Mouse (Mus musculus) hindbrain, embryonic 16.5 days (tissue): ENCODE results near the gene Ets1. TPM values are rescaled to one million over a fixed set of nuclear protein-coding genes. Genes with fewer than 3 reads are reported as not detected.

Experiments used
- ATAC-seq: fragments of 200-750 bp; cut with Nextera tagmentation; 2 replicates; pipeline ENCODE4 v1.8.0; 2017; ENCODE audit warnings: moderate TSS enrichment, moderate library complexity
- H3K27ac ChIP-seq: fragments of 300-500 bp; sonication (generic); 2 replicates; pipeline ENCODE4 v1.5.1; 2014; ENCODE audit warnings: low read depth, mild to moderate bottlenecking, control low read depth, low read length, moderate library complexity
- H3K27me3 ChIP-seq: fragments of 300-500 bp; sonication (generic); replicated peaks from 2 replicates; pipeline ENCODE4 v1.6.1; 2014; ENCODE audit warnings: low read length; ENCODE audit not compliant: control insufficient read depth, insufficient read depth
- H3K36me3 ChIP-seq: fragments of 300-500 bp; sonication (generic); 2 replicates; pipeline ENCODE4 v1.6.1; 2014; ENCODE audit warnings: mild to moderate bottlenecking, low read length, moderate library complexity, mixed read lengths; ENCODE audit not compliant: control insufficient read depth, insufficient read depth
- H3K4me1 ChIP-seq: fragments of 300-500 bp; sonication (generic); 2 replicates; pipeline ENCODE4 v1.6.1; 2014; ENCODE audit warnings: low read depth, low read length; ENCODE audit not compliant: control insufficient read depth, insufficient read depth
- H3K4me2 ChIP-seq: fragments of 300-500 bp; sonication (generic); 2 replicates; pipeline ENCODE4 v1.6.1; 2014; ENCODE audit warnings: mild to moderate bottlenecking, low read length, control low read depth, moderate library complexity
- H3K4me3 ChIP-seq: fragments of 300-500 bp; sonication (generic); 2 replicates; pipeline ENCODE4 v1.5.1; 2014; ENCODE audit warnings: mild to moderate bottlenecking, low read length, control low read depth, moderate library complexity
- H3K9ac ChIP-seq: fragments of 300-500 bp; sonication (generic); 2 replicates; pipeline ENCODE4 v1.6.1; 2014; ENCODE audit warnings: low read depth, mild to moderate bottlenecking, control low read depth, low read length, moderate library complexity
- H3K9me3 ChIP-seq: fragments of 300-500 bp; sonication (generic); 2 replicates; pipeline ENCODE4 v1.6.1; 2014; ENCODE audit warnings: mild to moderate bottlenecking, low read length, moderate library complexity; ENCODE audit not compliant: control insufficient read depth
- WGBS: fragments of 180-500 bp; shearing (Covaris S2); extraction: QIAGEN DNeasy Blood & Tissue Kit; methylation state at CpG from one replicate; pipeline ENCODE4 v1.1.7; 2014; 5-methylcytosine and 5-hydroxymethylcytosine counted together
- polyA plus RNA-seq: library from polyadenylated mRNA; unstranded; fragments of >200 nt; fragmentation: Nextera tagmentation; extraction: Ambion mirVana; gene quantifications from 2 replicates; pipeline ENCODE4 v1.2.1, GENCODE M21; 2015

Gene Ets1
- polyA plus RNA-seq, 1 experiment from 2014 or later = 15.6 TPM

- H3K4me3 ChIP-seq = no peak overlapping the region
- no peak overlapping the region for H3K27ac ChIP-seq
- H3K4me1 ChIP-seq = no peaks in the 10 kb centered on the region
- ATAC-seq = no peak
- no peak overlapping the region for H3K9ac ChIP-seq
- no peaks in the 10 kb centered on the region for H3K27me3 ChIP-seq
- no peaks in the 10 kb centered on the region for H3K9me3 ChIP-seq
- WGBS = 94% methylated on average over 12 of the region's 12 CpGs
- H3K36me3 ChIP-seq = no peaks in the 10 kb centered on the region
- no peak overlapping the region for H3K4me2 ChIP-seq
Observed at GRCm38 (mm10) chr9:32745079-32745763, 109.2 kb downstream of the Ets1 start.

GRCm38 (mm10) chr9:32745998-32746397 lies 110.0 kb downstream of the Ets1 start:
- Histone ChIP-seq H3K36me3 (no peaks in the 10 kb centered on the region), H3K4me1 (no peaks in the 10 kb centered on the region), H3K9ac (no peak overlapping the region), H3K4me3 (no peak overlapping the region), H3K27me3 (no peaks in the 10 kb centered on the region), H3K9me3 (no peaks in the 10 kb centered on the region), H3K4me2 (no peak overlapping the region), H3K27ac (no peak overlapping the region)
- no peak for ATAC-seq
- WGBS = 92% methylated on average over 8 of the region's 8 CpGs

DNA sequence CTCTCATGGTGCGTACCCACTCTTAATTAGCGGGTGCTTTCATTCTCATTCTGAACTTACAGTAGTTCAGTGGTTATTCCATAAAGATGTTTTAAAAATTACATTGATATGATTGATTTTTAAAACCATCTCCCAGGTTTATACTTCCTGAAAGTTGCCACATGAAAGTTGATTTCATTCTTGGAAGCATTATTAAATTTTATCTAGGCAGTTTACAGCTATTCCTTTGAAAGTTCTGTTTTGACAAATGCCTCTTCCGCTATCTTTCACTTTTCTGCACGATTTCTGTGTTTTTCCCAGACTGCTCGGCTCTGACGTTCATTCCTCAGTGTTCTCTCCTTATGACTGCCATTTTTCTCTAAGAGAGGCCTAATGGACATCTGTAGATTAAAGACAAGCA lies 110.6 kb downstream of the Ets1 start:
- H3K4me2 ChIP-seq = no peak overlapping the region
- no peaks in the 10 kb centered on the region for H3K36me3 ChIP-seq
- H3K9ac ChIP-seq = no peak overlapping the region
- no peak overlapping the region for H3K27ac ChIP-seq
- H3K4me1 ChIP-seq = no peaks in the 10 kb centered on the region
- 90% methylated on average over 6 of the region's 6 CpGs for WGBS
- H3K4me3 ChIP-seq = no peak overlapping the region
- H3K27me3 ChIP-seq = no peaks in the 10 kb centered on the region
- H3K9me3 ChIP-seq = no peaks in the 10 kb centered on the region
- no peak for ATAC-seq

GRCm38 (mm10) chr9:32747624-32748023 lies 111.6 kb downstream of the Ets1 start:
- no peak overlapping the region for H3K9ac ChIP-seq
- no peak overlapping the region for H3K27ac ChIP-seq
- no peak for ATAC-seq
- H3K36me3 ChIP-seq = no peaks in the 10 kb centered on the region
- no peak overlapping the region for H3K4me3 ChIP-seq
- no peaks in the 10 kb centered on the region for H3K27me3 ChIP-seq
- no peak overlapping the region for H3K4me2 ChIP-seq
- H3K4me1 ChIP-seq = no peaks in the 10 kb centered on the region
- 93% methylated on average over 8 of the region's 8 CpGs for WGBS
- H3K9me3 ChIP-seq = no peaks in the 10 kb centered on the region

GRCm38 (mm10) chr9:32748552-32748951 lies 112.5 kb downstream of the Ets1 start:
- no peak for ATAC-seq
- Histone ChIP-seq H3K4me3 (no peak overlapping the region), H3K9me3 (no peaks in the 10 kb centered on the region), H3K27me3 (no peaks in the 10 kb centered on the region), H3K36me3 (no peaks in the 10 kb centered on the region), H3K4me2 (no peak overlapping the region), H3K27ac (no peak overlapping the region), H3K4me1 (no peaks in the 10 kb centered on the region), H3K9ac (no peak overlapping the region)
- WGBS = 92% methylated on average over 5 of the region's 5 CpGs

GRCm38 (mm10) chr9:32749721-32750480 lies 113.9 kb downstream of the Ets1 start:
- no peaks in the 10 kb centered on the region for H3K4me1 ChIP-seq
- no peaks in the 10 kb centered on the region for H3K27me3 ChIP-seq
- H3K36me3 ChIP-seq = no peaks in the 10 kb centered on the region
- no peak for ATAC-seq
- H3K4me2 ChIP-seq = no peak overlapping the region
- H3K9ac ChIP-seq = no peak overlapping the region
- WGBS = 87% methylated on average over 13 of the region's 13 CpGs
- H3K27ac ChIP-seq = no peak overlapping the region
- no peak overlapping the region for H3K4me3 ChIP-seq
- H3K9me3 ChIP-seq = no peaks in the 10 kb centered on the region

GRCm38 (mm10) chr9:32752602-32753001 lies 116.6 kb downstream of the Ets1 start:
- no peak overlapping the region for H3K9ac ChIP-seq
- no peak overlapping the region for H3K4me3 ChIP-seq
- H3K9me3 ChIP-seq = no peaks in the 10 kb centered on the region
- WGBS = 83% methylated on average over 5 of the region's 5 CpGs
- H3K4me1 ChIP-seq = no peaks in the 10 kb centered on the region
- ATAC-seq = no peak
- no peaks in the 10 kb centered on the region for H3K27me3 ChIP-seq
- no peak overlapping the region for H3K4me2 ChIP-seq
- no peak overlapping the region for H3K27ac ChIP-seq
- no peaks in the 10 kb centered on the region for H3K36me3 ChIP-seq

- H3K9ac ChIP-seq = no peak overlapping the region
- ATAC-seq = no peak
- 89% methylated on average over 15 of the region's 15 CpGs for WGBS
- H3K4me3 ChIP-seq = no peak overlapping the region
- no peaks in the 10 kb centered on the region for H3K9me3 ChIP-seq
- no peaks in the 10 kb centered on the region for H3K36me3 ChIP-seq
- H3K27me3 ChIP-seq = no peaks in the 10 kb centered on the region
- no peak overlapping the region for H3K27ac ChIP-seq
- H3K4me1 ChIP-seq = no peaks in the 10 kb centered on the region
- H3K4me2 ChIP-seq = no peak overlapping the region
Observed at GRCm38 (mm10) chr9:32754311-32754710, 118.3 kb downstream of the Ets1 start.

DNA sequence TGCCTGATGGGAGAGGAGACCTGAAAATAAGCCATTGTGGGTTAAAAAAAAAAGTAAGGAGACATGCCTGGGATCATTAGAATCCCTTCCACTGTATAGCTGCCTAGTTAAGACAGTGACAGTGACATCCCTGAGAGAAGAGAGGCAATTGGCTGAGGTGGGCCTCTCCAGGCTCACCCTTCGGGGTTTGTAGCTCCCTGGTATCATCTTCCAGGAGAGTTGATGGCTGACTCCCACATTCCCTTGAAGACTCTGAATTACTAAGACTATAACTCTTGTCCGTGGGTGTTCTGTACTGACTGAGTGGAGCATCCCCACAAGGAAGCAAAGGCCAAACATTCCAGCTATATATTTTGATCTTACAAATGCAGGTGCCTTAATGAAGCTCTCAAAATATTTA lies 120.0 kb downstream of the Ets1 start:
- Histone ChIP-seq H3K4me2 (no peak overlapping the region), H3K9me3 (no peaks in the 10 kb centered on the region), H3K36me3 (no peaks in the 10 kb centered on the region), H3K9ac (no peak overlapping the region), H3K27ac (no peak overlapping the region), H3K4me3 (no peak overlapping the region), H3K4me1 (no peaks in the 10 kb centered on the region), H3K27me3 (no peaks in the 10 kb centered on the region)
- no peak for ATAC-seq
- 83% methylated on average over 2 of the region's 2 CpGs for WGBS
